Comparison of ENCODE assay signal across 8 mouse cellular contexts in genomic region chr8:70839408-70840351, GRCm38 (mm10). TPM values are rescaled to one million over a fixed set of nuclear protein-coding genes. Genes with fewer than 3 reads are reported as not detected.
DNase-seq lines count a peak whose midpoint lies in the region; ATAC-seq lines count a peak whose summit lies in the region.

Gene Arrdc2, minus strand, starts transcription at chr8:70839720.

- H3K4me3 ChIP-seq in heart, embryonic 14.5 days (ENCODE audit: control insufficient read depth in 1 of 2, insufficient read depth in 1 of 2, low read depth in 1 of 2, low read length in 2 of 2) = peak within 1 kb of the TSS; percentile 65 to 68
- peak within 1 kb of the TSS; percentile 89 for H3K4me3 ChIP-seq in liver, embryonic 13.5 days (replicated peaks)
- H3K4me3 ChIP-seq in stomach, embryonic 16.5 days (replicated peaks; ENCODE audit: low read length) = peak within 1 kb of the TSS; percentile 66

- H3K36me3 ChIP-seq in heart, embryonic 14.5 days (ENCODE audit: control insufficient read depth, insufficient read depth, low read length) = peaks cover 13% of the 10 kb centered on the region; the same call in 1 of the 2 replicates
- peaks cover 28% of the 10 kb centered on the region for H3K36me3 ChIP-seq in liver, embryonic 13.5 days
- H3K36me3 ChIP-seq in stomach, embryonic 16.5 days (ENCODE audit: control insufficient read depth, insufficient read depth, low read length) = 0 out of 2 replicates have a peak, but pooled peaks cover 4% of the 10 kb centered on the region

- H3K9me3 ChIP-seq in heart, embryonic 14.5 days (ENCODE audit: control insufficient read depth, low read length) = no peaks in the 10 kb centered on the region
- no peaks in the 10 kb centered on the region for H3K9me3 ChIP-seq in liver, embryonic 13.5 days (replicated peaks)
- no peaks in the 10 kb centered on the region for H3K9me3 ChIP-seq in stomach, embryonic 16.5 days (replicated peaks; ENCODE audit: control insufficient read depth, low read length)

- H3K27me3 ChIP-seq in heart, embryonic 14.5 days (ENCODE audit: control insufficient read depth, insufficient read depth, low read length) = peaks cover 15% of the 10 kb centered on the region
- no peaks in the 10 kb centered on the region for H3K27me3 ChIP-seq in liver, embryonic 13.5 days
- H3K27me3 ChIP-seq in stomach, embryonic 16.5 days (ENCODE audit: control insufficient read depth, insufficient read depth, low read length) = no peaks in the 10 kb centered on the region

- 2% methylated on average over 55 of the region's 55 CpGs for WGBS in heart, embryonic 14.5 days
- WGBS in liver, embryonic 13.5 days (ENCODE audit: insufficient replicate concordance) = 1% methylated on average over 55 of the region's 55 CpGs
- WGBS in stomach, embryonic 16.5 days = 2% methylated on average over 55 of the region's 55 CpGs

- peaks cover 5 to 7% of the 10 kb centered on the region in 2 experiments; a peak in 3 of 4 replicates for H3K4me1 ChIP-seq in heart, embryonic 14.5 days (ENCODE audit: control insufficient read depth in 2 of 2, insufficient read depth in 2 of 2, low read length in 2 of 2)
- H3K4me1 ChIP-seq in liver, embryonic 13.5 days (replicated peaks) = peaks cover 86% of the 10 kb centered on the region
- peaks cover 29% of the 10 kb centered on the region for H3K4me1 ChIP-seq in stomach, embryonic 16.5 days (ENCODE audit: control insufficient read depth, insufficient read depth, low read length)

- DNase-seq in c-Kit-negative CD71-positive TER-119-positive erythroid progenitor cells, embryonic 14.5 days (ENCODE audit: low read depth, low spot score) = peak; percentile 100
- DNase-seq in fibroblast of lung, adult 2 months (ENCODE audit: low read depth) = peak; percentile 100
- DNase-seq in kidney, postnatal 14 days = peak; percentile 100
- DNase-seq in liver, embryonic 13.5 days = peak; percentile 100
- peak; percentile 96 for DNase-seq in neural tube, embryonic 10.5 days (ENCODE audit: extremely low spot score, low spot score)

- H3K27ac ChIP-seq in heart, embryonic 14.5 days (replicated peaks in 1 of 2; ENCODE audit: control insufficient read depth in 1 of 2, insufficient read depth in 1 of 2, low read depth in 2 of 2, low read length in 2 of 2) = peak within 1 kb of the TSS; percentile 69 to 82
- H3K27ac ChIP-seq in liver, embryonic 13.5 days = peak within 1 kb of the TSS; percentile 99
- peak within 1 kb of the TSS; percentile 95 for H3K27ac ChIP-seq in stomach, embryonic 16.5 days (ENCODE audit: low read length)

- ATAC-seq in CD4-positive, CD25-positive, alpha-beta regulatory T cell, adult 4 months = peak; percentile 90
- peak; percentile 96 for ATAC-seq in heart, embryonic 14.5 days (ENCODE audit: insufficient number of reproducible peaks, insufficient read depth, low FRiP score, low read depth)
- peak; percentile 86 for ATAC-seq in liver, embryonic 13.5 days (ENCODE audit: low read depth)
- ATAC-seq in stomach, embryonic 16.5 days (ENCODE audit: insufficient read depth, low FRiP score) = peak; percentile 97

- H3K4me2 ChIP-seq in heart, embryonic 14.5 days (ENCODE audit: low read length) = peak within 1 kb of the TSS; percentile 90
- peak within 1 kb of the TSS; percentile 92 for H3K4me2 ChIP-seq in liver, embryonic 13.5 days
- peak within 1 kb of the TSS; percentile 66 for H3K4me2 ChIP-seq in stomach, embryonic 16.5 days (ENCODE audit: low read depth, low read length)

- peak within 1 kb of the TSS; percentile 79 for H3K9ac ChIP-seq in heart, embryonic 14.5 days (ENCODE audit: low read length)
- peak within 1 kb of the TSS; percentile 95 for H3K9ac ChIP-seq in liver, embryonic 13.5 days
- peak within 1 kb of the TSS; percentile 82 for H3K9ac ChIP-seq in stomach, embryonic 16.5 days (ENCODE audit: low read length)

RNA-seq across cellular contexts. Expression of gene Arrdc2, which starts in this region (rescaled TPM):
- polyA plus RNA-seq in CD4-positive, CD25-positive, alpha-beta regulatory T cell, adult 4 months (2017; shearing (Covaris generic)) = 1 to 10 TPM; 3.4 to 3.7 TPM
- polyA plus RNA-seq in heart, embryonic 14.5 days (2014; fragmentation: Nextera tagmentation; extraction: Ambion mirVana) = 2.5 and 2.8 TPM in 2 replicates
- polyA plus RNA-seq in liver, embryonic 13.5 days (2015; fragmentation: Nextera tagmentation; extraction: Ambion mirVana) = 11.7 and 12.6 TPM in 2 replicates
- polyA plus RNA-seq in stomach, embryonic 16.5 days (2015; fragmentation: Nextera tagmentation; extraction: Ambion mirVana) = 6.0 and 7.1 TPM in 2 replicates

Comparison
In these comparisons a context has a peak if more than half of its experiments do, and no peak if none do; other contexts are left out.
1. Peak in every context shown above with its lines: DNase-seq, ATAC-seq, H3K4me3 ChIP-seq and H3K27ac ChIP-seq.